Mouse (Mus musculus) gastrocnemius, adult 18-20 months (tissue): Measurements from ENCODE around the gene Mex3d. TPM values are rescaled to one million over a fixed set of nuclear protein-coding genes. Genes with fewer than 3 reads are reported as not detected.
"Not testable (repeated sequence)": the region's sequence is repeated elsewhere in the genome, so short reads cannot be mapped to it uniquely, and the experiment has no call there.

ENCODE experiments used
- DNase-seq: peaks from one replicate; pipeline ENCODE4 v3.0.0; 2021; ENCODE audit warnings: low spot score
- total RNA-seq, 2 experiments: library from RNA; stranded (reverse); gene quantifications; 2 replicates each; pipeline ENCODE4 v1.2.3; 2021

The Mex3d gene
- total RNA-seq, 2 experiments from 2014 or later, result 4.0 to 4.6 TPM

DNA sequence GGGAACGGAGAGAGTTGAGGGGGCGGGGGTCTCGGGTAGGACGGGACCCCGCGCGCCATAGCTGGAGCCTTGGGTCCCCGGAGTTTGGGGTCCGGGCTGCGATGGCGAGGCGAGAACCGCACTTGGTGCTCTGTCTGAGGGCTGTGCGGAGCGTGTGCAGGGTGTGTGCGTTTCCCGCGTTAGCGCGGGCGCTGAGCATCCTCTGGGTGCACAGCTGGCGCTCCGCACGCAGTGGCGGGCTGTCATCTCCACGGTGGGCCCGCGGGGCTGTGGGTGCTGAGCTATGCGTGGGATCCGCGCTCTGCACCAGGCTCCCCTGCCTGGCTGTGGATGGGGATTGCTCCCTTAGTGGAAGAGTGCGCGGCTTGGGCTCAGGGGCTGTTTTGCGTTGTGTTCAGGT, 30.7 kb downstream of the Mex3d start:
- no peak for DNase-seq

DNA sequence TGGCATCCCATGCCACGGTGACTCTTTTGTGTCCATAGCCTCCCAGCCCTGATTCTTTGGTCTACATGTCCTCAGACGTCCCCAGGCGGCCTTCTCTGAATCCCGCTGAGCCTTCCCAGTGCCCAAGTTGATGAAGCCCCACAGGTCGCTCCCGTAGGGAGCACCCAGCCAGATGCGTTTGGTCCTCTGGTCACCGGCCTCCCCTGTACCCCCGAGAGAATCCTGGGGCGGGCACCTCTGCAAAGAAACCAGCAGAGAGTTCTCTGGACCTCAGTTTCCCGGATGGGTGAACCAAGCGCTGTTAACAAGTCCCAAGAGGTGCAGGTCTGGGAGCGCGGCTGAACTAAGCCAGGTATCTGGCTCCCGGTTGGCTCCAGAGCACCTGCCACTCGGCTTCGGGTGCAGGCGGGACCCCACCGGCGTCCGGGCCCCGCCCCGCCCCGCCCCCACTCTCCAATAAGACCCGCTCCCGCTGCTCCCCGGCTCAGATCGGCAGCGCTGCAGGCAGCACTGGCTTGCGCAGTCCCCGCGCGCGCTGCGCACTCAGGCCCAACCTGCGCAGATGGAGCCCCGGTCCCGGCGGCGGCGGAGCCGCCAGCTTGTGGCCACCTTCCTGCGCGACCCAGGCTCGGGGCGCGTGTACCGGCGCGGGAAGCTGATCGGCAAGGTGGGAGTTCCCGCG, 31.3 kb downstream of the Mex3d start, which contains the start of gene Plk5:
Gene Plk5 (plus strand): TSS at position 459 of the 682 bp plus-strand sequence.
- no peak for DNase-seq

DNA sequence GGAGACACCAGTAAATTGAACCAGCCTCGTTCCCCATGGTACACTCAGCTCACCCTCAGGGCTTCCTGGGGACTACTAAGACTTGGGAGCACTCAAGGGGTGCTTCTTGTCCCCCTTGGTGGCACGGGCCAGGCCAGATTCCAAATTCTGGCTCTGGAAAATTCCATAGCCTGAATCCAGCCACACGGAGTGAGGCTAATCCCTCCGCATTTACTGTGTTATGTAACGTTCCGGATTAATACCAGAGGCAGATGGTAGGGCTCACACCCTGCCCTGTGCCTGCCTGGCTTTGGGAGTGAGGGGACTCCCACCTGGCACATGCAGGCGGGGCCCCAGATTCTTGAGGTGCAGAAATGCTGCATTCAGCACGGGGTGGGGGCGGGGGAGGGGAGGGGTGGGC, 32.0 kb downstream of the Mex3d start:
- no peak for DNase-seq

DNA sequence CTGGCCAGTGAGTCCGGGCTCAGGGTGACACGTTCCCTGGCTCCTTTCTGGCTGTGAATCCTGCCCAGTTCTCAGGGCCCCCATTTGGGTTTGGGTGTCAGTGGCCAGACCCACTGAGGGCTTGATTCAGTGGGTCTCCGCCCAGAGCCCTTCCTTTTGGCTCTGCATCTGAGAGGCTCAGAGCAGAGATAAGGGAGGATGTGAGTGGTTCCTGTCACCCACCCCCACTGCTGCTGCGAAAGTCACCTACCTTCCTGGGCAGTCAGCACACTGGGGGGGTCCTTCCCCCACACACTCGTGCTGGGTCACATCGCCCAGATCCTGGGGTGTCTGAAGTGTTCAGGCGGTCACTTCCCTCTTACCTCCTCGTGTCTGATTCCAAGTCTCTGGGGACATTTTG, 34.7 kb downstream of the Mex3d start:
- no peak for DNase-seq

DNA sequence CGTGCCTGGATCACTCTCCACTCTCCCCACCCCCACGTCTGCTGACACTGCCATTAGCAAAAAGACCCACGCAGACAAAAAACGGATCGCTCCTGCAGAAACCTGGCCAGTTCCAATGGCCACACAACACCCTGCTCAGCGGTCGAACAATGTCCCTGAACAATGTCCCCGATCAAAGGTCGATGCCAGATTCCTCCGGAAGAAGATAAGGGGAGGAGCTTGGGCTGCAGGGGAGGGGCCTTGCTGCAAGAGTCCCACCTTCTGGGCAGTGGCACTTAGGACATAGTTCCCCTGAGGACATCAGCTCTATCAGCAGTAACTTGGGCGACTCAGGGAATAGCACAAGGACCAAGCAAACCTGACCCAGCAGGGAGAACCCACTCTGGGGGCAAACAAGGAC, 35.6 kb downstream of the Mex3d start:
- no peak for DNase-seq

DNA sequence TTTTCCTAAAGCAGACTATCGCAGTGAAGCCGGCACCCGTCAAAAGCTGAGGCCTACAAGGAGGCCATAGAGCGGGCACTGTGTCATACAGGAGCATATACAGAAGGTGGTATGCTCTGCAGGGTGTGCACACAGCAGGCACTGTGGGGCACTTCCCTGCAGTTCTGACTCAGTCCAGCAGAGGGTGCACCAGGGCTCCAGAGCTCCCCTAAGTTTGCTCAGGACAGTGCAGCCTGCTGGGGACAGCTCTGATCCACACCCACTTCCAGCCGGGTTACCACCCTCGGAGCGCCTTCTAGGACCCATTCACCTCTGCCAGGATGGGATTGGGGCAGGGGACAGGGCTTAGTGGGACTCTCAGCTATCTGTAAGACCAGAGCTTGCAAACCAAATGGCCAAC, 37.2 kb downstream of the Mex3d start:
- DNase-seq, result peak; percentile 89

DNA sequence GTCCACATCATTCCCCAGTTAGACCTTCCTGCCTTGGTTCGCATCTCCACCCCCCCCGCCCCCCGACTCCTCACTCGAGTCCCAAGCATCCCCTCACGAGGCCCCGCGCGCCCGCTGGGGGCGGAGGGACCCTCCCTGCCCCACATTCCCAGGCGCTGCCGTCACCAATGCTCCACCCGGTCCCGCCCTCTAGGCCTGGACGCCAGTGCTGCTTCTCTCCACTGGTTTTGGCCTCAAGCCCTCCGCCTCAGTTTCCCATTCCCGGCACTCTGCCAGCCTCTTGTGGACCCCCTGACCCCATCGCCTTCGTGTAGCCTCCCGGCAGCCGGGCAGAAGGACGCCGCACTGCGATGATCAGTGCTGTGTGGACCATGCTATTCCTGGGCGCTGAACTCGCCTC, 38.5 kb downstream of the Mex3d start:
- DNase-seq, result no peak

DNA sequence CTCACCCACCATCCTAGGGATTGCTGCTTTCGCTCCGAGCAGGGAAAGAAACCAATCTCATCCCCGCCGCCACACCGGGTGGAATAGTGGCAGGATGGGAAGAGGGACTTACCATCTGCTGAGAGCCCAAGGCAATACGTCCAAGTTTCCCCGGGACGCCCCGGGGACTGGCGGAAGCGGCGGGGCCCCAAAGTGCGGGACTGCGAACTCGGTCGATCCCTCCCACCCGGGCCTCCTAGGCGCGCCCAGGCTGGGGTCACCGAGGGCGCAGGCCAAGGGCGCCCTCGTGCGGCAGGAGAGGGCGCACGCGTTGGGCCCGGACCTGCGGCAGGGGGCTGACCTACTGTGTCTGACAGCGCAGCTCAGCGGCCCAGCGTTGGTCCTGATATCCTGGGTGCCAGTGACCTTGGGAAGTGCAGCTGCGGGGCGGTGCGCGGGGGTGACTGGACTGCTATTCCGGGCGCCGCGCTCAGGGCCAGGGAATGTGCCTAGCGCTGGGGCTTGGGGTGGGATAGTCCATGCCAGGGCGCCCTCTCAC, 39.1 kb downstream of the Mex3d start, which contains the start of gene Adamtsl5:
Gene Adamtsl5 (minus strand): TSS at position 169 of the 538 bp plus-strand sequence.
- DNase-seq, result peak; percentile 79

DNA sequence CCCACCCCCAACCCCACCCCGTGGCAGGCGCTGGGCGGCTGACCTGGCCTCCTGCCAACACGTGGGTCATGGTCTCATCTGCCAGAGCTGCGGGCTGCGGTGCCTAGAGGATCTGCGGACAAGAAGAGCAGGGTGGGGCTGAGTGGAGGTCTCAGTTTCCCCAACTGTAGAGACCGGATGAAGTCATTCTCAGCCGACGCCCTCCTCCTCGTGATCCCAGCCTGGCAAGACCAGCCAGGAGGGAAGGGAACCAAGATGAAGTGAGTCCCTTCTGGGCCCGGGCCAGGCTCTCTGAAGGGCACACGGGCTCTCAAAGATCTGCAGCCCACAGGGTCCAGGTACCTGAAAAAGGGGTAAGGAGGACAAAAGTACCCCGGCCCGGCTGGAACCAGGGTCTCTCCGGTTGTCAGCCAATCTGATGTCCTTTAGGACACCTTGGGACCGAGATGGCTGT, 39.9 kb downstream of the Mex3d start:
- DNase-seq, result peak; percentile 56

DNA sequence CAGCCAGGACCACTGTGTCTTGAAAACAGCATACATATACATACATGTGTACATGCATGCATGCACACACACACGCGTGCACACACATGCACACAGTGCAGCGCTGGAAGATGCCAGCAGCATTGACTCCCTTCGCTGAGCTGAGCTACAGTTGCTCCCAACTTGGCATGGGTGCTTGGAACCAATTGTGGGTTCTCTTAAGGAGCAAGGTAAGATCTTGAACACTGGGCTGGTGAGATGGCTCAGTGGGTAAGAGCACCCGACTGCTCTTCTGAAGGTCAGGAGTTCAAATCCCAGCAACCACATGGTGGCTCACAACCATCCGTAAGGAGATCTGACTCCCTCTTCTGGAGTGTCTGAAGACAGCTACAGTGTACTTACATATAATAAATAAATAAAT, 41.5 kb downstream of the Mex3d start:
- DNase-seq, result not testable (repeated sequence)

DNA sequence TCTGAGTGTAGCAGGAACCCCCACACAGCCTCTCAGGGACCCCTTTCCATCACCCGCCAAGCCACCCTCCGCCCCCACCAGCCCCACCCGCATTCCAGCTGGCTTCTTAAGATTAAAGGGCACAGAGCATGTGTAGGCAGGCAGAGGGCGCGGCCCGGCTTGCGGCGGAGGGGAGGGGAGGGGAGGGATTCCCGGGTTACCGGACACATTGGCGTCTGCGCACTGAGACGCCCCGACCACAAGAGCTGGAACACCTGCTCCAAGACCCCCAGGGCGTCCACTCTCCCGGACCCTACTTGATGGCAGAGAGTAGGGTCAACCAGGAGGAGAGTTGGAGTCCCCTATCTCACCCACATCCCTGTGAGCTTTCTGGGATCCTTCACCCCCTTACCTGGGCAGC, 42.3 kb downstream of the Mex3d start:
- no peak for DNase-seq

DNA sequence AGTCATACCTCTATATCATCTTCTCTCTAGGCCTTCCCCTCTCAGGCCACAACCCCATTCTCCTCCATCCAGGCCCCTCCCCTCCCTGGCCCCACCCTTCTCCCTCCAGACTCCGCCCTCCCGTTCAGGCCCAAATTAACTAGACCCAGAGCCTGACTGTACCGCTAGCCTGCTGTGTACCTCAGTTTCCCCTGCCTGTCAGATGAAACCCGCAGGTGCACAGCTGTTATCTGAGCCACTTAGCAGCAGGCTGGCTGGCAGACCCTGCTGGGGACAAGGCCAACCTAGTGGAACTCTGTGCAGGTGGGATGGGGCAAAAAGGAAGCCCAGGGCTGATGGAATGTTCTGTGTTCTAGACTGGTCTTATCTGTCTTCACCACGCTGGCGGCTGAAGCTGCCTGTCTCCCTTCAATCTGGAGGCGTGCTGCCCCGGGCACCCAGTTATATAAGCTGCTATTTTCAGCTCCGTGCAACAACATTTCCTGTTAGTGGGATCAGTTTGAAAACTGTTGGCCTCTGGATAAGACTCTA, 43.3 kb downstream of the Mex3d start:
- DNase-seq, result peak; percentile 57

DNA sequence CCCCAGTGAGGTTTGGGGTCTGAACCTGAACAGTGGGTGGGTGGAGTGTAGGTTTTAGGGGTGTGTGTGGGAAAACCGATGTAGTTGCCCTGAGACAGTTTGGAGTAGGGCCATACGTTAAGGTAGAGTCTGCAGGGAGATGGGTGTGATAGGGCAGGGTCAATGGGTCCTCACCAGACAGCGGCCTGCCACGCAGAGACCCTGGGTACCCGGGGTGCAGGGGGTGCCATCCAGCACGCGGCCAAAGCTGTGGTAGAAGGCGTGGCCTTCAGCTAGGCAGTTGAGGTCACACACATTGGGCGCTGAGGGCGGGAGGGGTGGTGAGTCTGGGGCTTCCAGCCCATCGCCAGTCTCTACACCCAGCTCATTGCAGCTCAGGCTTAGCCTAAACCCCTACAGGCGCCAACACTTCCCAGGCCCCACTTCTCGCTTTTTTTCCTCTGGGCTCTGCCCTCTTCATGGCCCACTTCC, 44.0 kb downstream of the Mex3d start:
- DNase-seq, result no peak

DNA sequence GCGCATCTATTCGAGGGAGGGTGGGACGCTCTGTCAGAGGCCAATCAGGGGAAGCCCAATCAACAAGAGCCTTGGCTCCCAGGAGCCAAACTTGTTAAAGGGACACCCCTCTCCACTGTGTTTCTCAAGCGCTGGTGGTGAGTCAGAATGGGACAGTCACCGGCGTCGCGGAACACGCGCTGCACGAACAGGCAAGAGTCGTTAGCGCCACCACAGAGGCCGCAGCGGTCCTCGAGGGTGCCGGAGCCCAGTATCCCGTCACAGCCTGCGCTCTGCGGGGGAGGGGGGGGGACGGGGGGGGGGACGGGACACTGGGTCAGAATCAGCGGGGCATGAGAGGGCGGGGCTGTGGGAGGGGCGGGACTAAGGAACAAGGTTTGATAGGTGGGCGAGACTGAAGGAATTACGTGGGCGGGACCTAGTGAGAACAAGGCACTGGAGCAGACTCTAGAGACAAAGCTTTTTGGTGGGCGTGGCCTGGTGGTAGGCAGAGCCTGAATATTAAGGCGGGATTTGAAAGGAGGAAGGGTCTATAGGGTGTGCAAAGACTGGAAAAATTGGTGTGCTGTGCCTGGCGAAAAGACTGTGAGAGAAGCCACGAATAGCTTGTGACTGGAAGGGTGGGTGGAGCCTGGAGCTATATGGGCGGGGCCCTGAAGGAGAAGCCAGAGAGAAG, 44.6 kb downstream of the Mex3d start:
- no peak for DNase-seq

DNA sequence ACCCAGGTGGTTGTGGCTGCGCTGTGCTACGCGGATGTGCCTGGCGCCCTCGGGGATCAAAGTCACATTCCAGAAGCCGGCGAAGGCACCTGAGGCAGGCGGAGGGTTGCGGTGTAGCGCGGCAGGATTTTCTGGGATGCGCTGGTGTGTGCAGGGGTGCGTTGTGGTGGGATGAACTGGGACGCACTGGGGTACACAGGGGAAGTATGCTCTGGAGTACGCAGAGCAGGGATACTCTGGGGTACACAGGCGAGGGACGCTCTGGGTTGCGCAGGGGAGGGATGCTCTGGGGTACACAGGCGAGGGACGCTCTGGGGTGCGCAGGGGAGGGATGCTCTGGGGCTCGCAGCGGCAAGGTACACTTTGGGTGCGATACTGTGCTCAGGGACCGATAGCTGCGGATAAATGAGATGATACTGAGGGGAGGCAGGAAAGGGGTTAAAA, 45.1 kb downstream of the Mex3d start:
- no peak for DNase-seq

DNA sequence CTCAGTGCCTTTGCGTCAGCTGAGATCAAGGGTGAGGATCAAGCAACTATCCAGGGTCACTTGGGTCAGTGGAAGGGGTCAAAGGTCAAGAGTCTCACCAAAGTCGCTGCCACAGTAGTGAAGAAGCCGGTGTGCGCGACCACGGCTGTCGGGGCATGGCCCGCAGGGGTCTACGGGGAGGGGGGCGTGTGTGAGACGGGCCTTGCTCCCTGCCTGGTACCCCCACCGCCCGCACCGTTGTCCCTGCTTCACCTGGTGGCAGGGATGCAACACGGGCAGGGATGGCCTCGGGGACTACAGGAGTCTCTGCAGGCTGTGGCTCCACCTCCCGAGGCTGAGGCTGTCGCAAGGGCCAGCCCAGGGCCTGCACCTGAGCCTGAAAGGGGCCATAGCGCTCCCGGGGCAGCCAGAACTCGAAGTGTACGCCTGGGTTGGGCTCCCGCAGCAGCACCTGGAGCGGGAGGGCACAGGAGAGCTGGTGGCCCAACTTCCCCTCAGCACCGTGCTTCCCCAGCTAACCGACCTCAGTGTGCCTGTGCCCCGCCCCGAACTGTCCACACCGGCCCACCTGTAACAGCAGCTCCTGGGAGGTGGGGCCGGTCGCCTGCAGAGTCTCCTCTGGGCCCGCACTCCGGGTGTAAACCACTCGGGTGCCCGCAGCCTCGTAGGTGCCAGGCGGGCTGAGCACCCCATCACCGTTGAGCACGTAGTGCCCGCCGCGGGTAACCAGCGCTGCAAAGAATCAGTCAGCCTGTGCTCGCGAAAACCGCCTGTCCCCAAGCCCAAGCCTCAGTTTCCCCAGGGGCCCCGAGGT, 45.8 kb downstream of the Mex3d start:
- DNase-seq, result no peak

DNA sequence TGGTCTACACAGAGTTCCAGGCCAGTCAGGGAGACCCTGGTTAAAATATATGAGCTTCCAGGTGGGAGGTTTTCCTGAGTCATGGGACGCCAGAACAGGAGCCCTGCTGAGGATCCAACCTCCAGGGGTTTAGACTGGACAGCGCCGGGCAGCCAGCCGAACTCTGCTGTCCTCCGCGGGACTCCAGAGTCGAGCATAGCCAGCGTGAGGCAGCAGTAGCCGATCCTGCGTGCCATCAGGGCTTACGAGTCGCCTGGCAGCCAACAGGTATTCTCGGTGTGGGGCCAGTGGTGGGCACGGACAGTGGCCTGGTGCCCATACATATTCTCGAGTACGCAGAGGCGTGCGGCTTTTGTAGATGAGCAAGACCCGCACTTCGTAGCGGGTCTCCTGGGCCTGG, 46.4 kb downstream of the Mex3d start:
- DNase-seq, result no peak

DNA sequence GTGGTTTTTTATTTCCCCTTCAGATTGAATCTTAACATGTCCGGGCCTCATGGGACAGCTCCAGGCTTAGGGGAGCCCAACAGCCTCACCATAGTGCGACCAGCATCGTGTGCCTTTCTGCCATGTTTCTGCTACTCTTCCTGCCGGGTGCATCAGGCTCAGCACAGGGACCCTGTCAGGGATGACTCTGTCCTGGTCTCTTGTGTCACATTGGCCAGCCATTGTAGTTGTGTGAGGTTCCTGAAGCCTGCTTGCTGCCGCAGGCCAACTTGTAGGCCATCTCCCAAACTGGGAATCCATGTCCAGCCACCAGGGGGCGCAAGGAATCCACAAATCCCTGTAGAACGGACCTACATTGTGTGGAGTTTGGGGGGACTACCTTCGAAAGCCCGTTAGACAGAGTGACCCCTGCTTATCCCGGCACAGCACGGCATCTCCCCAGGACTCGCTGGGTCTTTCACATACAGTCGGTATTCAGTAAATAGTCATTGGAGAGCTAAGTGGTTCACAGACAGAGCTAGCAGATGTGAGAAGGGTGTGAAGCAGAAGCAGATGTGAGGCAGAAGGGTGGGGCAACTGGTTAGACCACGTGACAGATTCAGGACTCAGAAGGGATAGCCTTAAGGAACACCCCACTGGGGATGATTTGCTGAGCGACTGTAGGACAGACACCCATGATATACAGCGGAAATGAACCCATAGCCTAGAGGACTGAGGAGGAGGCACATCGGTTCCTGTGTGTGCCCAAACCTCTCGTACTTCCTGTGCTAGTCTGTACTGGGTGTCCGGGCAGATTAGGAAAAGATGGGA, 47.3 kb downstream of the Mex3d start:
- peak; percentile 86 for DNase-seq

DNA sequence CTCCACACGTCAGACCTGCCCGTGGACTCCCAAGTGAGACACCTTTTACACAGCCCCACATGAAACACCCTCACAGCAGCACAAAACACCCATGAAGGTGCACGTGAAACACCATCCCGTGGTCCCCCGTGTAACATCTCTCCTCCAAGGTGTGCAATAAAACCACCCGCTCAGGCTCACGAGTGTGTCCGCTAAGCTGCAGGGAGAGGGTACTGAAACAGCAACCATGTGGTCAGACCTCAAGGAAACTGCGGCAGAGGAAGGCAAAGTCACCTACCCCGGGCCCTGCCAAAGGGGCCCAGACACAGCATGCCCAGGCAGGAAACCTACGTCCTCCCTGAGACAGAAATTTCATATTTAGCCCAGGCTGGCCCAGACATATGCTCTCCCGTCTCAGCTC, 51.2 kb downstream of the Mex3d start:
- no peak for DNase-seq

DNA sequence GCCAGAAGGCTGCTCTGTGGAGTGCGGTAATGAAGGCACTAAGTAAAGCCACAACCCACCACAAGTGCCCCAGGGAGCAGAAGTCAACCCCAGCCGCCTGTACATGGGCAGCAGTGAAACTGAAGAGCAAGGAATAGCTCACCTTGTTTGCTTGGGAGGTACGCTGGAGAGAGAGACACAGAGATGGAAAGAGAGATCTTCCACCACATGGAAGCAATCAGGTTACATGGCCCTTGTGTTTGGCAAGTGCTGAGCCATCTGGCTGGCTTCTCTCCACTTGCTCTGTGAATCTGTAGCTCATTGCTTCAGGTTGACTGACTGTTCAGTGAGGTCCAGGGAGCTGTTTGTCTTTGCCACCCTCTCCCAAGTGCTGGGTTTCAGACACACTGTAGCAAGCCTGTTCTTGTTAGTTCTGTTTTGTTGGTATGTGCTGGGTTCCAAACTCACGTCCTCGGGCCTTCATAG, 54.9 kb downstream of the Mex3d start:
- no peak for DNase-seq
